Mouse (Mus musculus) brain, embryonic 14.5 days (tissue): Measurements from ENCODE around the gene Dab1.

ENCODE experiments used
- CTCF ChIP-seq: fragments of 200-500 bp; IDR thresholded peaks from 2 replicates; pipeline ENCODE4 v1.5.1; 2012; ENCODE audit warnings: inconsistent platforms, mild to moderate bottlenecking, moderate library complexity, borderline replicate concordance; ENCODE audit not compliant: insufficient read depth, insufficient read length; ENCODE audit errors: extremely low read depth
- POLR2A ChIP-seq: fragments of 200-500 bp; IDR thresholded peaks from 2 replicates; pipeline ENCODE4 v1.6.1; 2012; ENCODE audit warnings: mild to moderate bottlenecking, inconsistent platforms, borderline replicate concordance; ENCODE audit not compliant: poor library complexity, insufficient read depth, insufficient read length, severe bottlenecking; ENCODE audit errors: extremely low read depth

GRCm38 (mm10) chr4:104025117-104025694 lies 406.0 kb downstream of the Dab1 start:
- TF ChIP-seq POLR2A (no peak), CTCF (no peak)
